Mouse (Mus musculus): ENCODE data around the gene Zzz3.

The Zzz3 gene

GRCm38 (mm10) chr3:152494667-152495360 is 99.5 kb downstream of the Zzz3 start:
- no peak for DNase-seq (ENCODE audit: low read depth, low spot score)

- DNase-seq (ENCODE audit: low read depth, low spot score) = no peak
These were observed 100.2 kb downstream of the Zzz3 start for GRCm38 (mm10) chr3:152495415-152495898.

- DNase-seq (ENCODE audit: low read depth, low spot score) = no peak
These were observed 101.8 kb downstream of the Zzz3 start for GRCm38 (mm10) chr3:152497084-152497483.

GRCm38 (mm10) chr3:152497842-152498241 is 102.6 kb downstream of the Zzz3 start:
- no peak for DNase-seq (ENCODE audit: low read depth, low spot score)

DNA sequence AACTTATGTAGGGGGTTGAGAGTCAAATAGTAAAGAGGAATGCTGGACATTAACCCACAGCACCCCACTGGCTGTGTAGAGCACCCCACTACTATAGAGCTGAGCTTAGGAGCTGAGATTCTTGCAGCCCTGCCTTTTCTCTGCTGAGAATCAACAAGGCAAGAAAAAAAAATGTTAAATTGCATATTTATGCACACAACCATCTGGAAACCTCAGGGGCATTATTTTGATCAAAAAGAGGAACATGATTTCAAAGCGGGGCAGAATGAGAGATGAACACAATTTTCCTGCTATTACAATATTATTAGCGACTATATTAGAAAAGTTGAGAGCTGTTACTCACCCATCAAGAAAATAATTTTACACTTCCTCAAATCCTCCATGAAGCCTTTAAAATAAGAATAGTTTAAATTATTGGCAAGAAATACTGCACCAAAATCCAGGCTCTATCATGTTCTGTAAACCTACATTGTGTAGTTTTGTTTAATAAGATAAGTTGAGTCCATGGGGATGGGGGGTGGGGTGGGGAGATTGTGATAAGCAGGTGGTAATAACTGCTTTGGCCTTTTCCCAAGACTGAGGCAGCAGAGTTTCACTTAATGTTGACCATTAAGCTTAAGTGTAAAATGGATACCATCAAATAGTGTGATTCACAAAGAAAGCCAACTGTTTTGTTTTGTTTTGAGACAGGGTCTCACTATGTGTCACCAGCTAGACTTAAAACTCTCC is 103.9 kb downstream of the Zzz3 start:
- no peak for DNase-seq (ENCODE audit: low read depth, low spot score)

GRCm38 (mm10) chr3:152507900-152508299 is 112.6 kb downstream of the Zzz3 start:
- no peak for DNase-seq (ENCODE audit: low read depth, low spot score)

GRCm38 (mm10) chr3:152508419-152508993 is 113.2 kb downstream of the Zzz3 start:
- no peak for DNase-seq (ENCODE audit: low read depth, low spot score)

DNA sequence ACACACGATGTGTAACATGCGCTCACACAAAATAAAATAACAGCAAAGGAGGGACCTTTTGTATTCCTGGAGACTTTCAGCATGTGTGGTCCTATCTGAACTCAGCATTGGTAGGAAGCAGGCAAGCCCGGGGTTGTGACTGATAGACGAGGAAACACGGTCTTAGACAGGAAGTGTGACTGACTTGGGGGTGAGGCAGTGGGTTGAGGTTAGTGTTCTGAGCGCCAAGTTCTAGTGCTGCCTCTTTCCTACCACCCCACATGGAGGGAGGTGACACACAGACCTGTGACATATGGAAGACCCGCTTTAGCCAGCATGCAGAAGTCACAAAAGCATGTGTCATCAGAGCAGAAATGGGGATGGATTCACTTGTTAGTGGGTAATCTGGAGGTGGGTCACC is 114.0 kb downstream of the Zzz3 start:
- DNase-seq (ENCODE audit: low read depth, low spot score) = no peak
